Mouse (Mus musculus): ENCODE results near the gene Slc25a30.

DNA sequence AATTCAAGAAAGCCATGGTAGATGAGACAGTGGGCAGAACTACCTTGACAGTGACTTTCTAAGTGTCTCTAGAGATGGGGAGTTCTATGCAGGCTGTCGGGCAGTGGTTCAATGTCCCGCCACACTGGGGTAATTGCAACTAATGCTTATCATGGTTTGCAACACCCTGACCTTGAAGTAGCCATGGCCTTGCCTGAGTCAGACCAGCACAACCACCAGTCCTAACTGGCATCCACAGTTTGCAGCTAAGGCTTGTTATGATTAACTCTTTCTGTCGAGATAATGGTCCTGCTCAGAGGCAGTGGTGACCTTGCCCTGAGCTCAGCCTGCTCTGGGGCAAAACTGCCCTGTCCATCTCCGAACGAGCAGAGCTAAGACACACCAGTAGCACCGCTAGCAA lies 2.5 kb upstream of the Slc25a30 start:
- TF ChIP-seq CTCF (IDR thresholded peaks at IDR 0.05; ENCODE audit: extremely low read depth, insufficient read depth, insufficient read length, insufficient replicate concordance), result no peak
- TF ChIP-seq POLR2A (IDR thresholded peaks at IDR 0.05; ENCODE audit: low read depth, low read length), result no peak
